Mouse (Mus musculus) kidney, postnatal 14 days (tissue): ENCODE measurements around the gene Slamf6.
"Not testable (repeated sequence)": the region's sequence is repeated elsewhere in the genome, so short reads cannot be mapped to it uniquely, and the experiment has no call there.

ENCODE experiments used
- DNase-seq: peaks from one replicate; pipeline ENCODE4 v3.0.0; 2022; ENCODE audit warnings: mixed read lengths

Gene Slamf6

DNA sequence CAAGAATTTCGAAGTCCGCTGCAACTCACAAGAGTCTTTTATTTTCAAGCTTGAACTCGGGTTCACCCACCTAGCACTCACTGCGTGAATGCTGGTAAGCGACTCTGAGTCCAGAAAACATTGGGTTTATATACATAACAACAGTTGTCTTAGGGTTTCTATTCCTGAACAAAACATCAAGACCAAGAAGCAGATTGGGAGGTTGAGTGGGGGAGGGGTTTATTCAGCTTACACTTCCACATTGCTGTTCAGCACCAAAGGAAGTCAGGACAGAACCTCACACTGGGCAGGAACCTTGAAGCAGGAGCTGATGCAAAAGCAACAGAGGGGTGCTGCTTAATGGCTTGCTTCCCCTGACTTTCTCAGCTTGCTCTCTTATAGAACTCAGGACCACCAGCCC is 43.4 kb downstream of the Slamf6 start:
- DNase-seq = no peak

DNA sequence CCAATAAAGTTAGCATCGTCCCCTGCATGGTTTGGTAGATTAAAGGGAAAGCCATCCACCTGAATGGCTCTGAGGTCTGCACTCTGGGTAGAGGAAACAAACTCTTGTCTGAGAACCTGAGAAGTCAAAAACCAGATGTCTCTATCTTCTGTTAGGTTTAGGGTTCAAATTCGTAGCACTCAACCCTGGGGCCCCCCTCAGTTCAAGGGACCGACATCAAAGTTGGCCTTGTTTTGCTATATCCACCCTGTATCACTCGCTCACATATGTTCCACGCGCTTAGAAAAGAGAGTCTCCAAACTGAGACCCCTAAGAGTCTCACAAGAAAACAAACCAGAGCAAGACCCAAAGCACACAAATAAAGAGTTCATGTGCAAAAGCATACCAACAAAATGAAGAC is 44.4 kb downstream of the Slamf6 start:
- no peak for DNase-seq

DNA sequence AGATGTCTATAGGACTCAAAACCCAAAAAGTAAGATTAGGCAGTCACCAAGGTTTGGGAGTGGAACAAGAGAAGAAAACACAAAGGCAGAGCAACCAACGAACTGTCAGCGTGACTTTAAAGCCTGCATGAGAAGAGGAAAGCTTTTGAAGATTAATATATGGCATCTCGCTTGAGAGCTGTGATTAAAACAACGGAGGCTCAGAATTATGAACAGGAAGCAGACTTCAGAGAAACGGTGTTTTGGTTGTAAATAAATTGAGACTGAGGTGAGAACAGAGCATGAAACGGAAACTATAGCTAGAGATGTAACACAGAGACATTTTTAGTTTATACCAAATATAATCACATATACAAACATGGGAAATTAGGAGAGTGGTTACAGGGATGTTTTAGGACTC is 46.3 kb downstream of the Slamf6 start:
- no peak for DNase-seq

DNA sequence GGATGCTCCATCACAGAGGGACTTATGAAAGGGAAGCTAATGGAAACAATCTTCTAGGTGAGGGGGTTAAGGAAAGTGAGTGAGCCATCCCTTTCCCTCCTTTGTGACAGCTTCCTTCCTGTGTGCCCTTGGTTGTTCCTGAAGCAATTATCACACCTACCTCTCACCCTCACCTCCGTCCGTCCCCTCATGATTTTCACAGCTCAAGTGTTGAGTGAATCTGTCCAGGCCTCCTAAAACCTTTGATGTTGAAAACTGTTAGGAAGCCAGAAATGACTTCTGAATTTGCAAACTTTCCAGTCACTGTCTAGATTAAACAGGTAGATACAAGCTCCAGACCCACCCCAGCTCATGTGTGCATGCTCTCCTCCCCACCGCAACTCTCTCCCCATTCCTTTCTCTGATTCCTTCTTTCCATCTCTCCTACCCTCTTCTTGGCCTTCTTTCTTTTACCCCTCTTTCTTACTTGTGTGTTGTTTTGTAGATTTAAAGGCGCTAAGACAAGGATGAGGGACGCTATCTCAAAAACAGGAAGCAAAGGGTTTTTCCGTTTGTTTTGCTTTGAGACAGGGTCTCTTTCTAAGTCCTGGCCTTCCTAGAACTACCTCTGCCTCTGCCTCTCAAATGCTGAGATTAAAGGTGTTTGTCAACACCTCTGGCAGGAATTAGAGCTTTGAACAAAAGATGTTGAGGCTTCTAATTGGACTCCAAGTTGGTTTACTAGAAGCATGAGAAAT is 48.9 kb downstream of the Slamf6 start:
- DNase-seq = no peak

DNA sequence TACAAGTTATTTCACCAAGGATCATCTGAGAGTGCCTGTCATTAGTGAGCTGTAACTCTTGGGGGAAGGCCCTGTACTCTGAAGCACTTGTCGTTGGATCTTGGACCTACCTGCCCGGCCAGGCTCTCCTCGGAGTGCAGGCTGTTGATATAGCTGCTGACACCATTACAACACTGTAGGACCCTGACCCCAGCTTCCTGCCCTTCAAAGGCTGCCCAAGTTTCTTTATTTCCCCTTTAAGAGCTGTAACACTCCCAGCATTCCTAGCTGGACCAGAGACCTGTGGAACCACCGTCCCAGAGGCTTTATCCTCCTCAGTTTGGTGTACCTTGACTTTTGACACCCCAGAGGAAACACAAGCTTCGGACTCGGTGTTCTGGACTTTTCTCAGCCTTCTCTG is 51.9 kb downstream of the Slamf6 start:
- DNase-seq = no peak

DNA sequence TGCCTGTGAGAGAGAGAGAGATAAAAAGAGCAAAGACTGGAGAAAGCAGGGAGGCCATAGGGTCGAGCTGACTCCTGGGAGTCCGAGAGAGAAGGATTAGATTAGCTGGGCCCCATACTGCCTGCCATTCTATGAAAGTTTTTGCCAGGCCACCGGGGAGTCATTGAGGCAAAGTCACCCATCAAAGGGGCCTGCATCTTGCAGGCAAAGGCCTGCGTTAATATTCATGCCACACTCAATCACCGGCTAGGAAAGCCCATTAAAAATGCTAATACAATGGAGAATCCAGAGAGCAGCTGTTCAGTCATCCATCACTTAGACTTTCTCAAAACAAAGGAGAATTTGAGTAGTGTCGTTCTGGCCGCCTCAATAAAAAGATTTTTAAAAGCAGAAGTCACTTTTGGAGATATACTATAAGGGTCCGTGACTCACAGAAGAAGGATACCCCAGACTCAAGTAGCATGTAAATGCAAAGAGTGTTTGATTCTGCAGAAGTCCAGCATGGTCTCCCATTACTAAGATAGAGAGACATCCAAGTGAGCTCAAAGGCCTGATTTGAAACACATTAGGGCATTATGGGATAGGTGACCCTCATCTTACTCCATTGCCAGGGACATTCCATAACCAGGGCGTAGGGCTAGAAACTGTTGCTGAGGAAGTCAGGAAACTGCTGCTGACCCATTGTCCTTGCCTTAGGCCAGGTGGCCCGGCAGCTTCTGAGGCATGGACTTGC is 53.7 kb downstream of the Slamf6 start:
- DNase-seq = no peak

DNA sequence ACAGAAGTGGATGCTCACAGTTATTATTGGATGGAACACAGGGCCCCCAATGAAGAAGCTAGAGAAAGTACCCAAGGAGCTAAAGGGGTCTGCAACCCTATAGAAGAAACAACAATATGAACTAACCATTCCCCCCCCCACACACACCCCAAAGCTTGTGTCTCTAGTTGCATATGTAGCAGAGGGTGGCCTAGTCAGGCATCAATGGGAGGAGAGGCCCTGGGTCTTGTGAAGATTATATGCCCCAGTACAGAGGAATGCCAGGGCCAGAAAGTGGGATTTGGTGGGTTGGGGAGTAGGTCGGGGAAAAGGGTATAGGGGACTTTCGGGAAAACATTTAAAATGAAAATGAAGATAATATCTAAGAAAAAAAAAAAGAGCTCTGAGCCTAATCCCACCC is 57.0 kb downstream of the Slamf6 start:
- not testable (repeated sequence) for DNase-seq

DNA sequence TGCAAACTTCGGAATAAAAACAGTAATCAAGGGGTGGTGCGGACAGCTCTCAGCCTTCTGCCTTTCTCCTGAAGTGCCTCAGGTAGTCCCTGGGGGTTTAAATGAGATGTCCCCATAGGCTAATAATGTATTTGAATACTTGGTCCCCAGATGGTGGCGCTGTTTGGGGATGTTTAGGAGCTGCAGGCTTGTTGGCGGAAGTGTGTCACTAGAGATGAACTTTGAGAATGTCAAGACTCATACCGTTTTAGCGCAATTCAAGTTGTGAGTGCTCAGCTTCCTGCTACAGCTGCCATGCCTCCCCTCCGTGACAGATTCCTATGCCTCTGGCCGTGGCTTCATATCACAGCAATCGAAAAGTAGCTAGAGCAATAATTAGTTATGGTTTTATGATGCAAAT is 58.1 kb downstream of the Slamf6 start:
- DNase-seq = no peak

DNA sequence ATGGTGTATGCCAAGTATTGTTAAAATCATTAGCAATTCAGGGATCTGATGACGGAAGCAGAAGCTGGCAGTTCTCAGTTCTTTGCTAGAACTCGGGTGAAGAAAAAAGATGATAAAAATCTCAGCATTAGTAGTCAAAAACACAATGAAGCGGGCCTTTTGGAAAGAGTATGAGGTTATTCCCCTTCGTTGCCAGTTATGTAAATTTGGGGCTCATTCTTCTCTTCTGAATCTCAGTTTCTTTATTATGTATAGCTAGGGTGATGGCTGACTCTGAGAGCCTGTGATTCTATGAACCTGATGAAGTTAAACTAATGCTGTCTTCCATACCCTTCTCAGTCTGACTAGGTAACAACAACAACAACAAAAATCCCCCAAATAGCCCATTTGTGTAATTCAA is 58.5 kb downstream of the Slamf6 start:
- DNase-seq = no peak

DNA sequence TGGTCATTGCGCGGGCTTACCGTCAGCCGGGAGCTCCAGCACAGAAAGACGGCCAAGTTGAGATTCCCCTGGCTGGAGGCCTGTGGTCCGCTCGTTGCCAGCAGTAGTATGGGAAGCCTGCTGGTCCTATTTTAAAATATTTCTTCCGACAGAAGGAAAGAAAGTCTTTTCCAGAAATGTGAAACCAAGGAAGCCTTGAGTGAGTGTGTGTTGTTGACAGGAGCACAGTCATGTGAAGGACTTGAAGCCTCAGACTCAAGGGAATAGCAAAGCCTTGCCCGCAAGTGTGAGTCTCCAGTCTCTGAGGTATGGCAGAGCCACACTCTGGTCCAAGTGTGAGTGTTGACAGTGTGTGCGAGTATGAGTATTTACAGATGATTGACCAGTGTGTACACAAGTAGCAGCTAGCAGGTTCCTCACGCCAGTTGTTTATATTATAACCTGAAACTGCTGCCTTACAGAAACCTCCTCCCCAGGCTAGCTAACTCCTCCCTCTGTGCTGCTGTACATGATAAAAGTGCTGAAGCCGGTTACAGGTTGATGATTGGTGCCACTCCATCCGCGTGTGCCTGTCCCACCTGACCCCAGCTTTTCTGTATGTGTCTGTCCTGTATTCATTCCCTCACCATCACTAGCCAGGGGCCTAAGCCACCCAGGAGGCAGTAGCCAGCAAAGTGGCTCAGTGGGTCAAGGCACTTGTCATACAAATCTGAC is 59.7 kb downstream of the Slamf6 start:
- no peak for DNase-seq

DNA sequence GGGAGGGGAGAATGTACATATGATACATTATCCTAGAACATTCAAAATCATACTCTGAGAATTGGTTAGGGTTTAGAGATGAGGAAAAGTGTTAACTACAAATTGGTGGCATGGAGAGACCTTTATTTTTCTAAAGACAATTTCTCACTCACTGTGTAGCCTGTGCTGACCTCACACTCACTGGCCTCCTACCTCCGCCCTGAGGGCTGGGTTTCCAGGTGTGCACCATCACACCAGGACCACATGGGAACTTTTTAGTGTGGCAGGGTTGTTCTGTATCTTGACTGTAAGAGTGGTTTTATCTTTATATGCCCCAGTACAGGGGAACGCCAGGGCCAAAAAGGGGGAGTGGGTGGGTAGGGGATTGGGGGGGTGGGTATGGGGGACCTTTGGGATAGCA is 60.6 kb downstream of the Slamf6 start:
- DNase-seq = no peak

DNA sequence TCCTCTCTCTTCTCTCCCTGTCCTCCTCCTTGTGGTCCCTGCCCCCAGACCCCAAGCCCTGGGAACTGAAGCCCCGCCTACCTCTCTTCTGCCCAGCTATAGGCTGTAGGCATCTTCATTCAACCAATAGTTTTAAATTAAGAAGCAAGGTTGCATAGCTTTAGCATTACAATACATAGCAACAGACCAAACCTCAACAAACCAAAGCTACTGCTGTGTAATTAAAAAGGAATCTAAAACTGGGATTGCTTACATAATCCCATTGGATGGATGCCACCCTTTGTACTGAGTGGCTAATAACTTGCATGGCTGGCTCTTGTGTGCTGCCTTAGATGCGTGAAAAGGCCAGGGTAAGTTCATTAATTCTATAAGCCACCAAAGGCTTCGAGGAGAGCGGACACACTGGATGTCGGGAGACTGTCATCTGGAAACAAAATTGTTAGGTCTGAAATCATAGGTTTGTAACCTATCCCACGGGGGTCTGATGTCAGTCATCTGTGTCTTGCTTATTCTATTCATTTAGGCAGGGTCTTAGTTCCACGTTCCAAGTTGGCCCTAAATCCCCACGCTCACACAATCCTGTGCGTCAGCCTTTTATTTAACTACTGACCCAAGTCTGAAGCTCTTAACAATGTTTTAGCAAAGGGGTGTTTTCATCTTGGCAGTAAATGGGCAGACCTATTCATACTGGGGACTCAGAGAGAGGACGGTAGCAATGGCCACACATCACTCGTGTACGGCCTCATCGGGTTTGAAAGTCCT is 62.8 kb downstream of the Slamf6 start:
- DNase-seq = no peak

DNA sequence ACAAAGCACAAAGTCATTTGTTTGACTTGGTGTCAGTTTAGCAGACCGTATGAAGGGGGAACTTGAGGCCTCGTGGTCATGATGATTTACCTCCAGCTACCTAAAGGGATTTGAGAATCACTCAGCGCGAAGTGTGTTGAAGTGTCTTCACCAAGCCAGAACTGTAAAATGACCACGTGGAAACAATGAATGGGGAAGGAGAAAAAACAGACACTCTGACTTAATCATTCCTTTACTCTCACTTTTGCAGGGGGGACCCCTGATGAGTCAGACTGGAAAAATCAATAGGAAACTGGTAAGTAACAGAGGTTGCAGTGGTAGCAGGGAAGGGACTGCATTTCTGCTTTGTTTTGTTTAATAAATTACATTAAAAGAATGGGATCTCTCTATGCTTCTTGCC is 64.9 kb downstream of the Slamf6 start:
- no peak for DNase-seq

DNA sequence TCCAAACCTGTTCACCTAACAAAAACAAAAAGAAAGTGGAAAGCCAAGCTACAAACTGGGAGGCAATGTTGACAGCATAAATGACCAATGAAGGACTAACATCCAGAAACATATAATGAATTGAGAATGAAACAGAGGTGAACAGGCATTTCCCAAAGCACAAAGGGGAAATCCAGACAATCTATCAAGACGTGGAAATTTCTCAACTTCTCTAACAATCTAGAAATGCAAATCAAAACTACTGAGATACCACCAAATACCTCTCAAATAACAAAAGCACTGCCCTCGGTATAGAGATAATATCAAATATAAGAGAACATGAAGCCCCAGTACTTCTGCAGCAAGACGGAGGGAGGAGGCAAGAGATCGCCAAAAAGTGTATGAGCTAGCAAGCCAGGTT is 65.4 kb downstream of the Slamf6 start:
- DNase-seq = no peak

DNA sequence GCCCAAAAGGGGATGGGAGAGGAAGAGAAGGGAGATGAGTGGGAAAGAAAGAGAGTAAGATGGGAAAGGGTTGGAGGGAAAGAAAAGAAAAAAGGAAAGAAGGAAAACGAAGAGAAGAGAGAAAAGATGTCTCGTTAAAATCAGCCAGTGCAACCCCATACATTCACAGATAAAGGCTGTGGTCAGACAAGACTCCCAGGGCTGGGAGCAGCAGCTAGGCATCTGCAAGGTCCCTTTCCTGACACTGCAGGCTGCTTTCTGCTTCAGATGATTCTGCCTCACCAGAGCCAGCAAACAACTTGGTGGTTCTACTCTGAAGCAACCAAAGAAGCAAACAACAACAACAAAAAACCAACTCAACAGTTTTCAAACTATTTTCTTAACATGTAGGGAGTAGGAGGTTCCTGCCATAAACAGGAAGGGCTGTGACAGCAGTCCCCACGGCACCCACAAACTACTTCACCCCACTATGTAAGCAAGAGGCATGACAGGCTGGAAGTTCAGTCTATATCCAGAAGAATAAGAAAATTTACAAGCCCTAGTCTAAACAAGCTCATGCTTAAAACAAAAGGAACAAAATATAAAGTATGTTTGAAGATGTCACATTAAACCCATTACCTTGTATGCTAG is 66.2 kb downstream of the Slamf6 start:
- DNase-seq = no peak

DNA sequence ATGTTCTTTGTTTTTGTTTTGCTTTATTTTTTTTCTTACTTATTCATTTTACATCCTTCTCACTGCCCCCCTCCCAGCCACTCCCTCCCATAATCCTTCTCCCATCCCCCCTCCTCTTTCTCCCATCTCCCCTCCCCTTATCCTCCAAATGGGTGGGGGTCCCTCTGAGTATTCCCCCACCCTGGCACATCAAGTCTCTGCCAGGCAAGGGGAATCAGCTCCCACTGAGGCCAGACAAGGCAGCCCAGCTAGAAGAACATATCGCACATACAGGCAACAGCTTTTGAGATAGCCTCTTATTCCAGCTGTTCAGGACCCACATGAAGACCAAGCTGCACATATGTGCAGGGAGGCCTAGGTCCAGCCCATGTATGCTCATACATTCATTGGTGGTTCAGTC is 66.8 kb downstream of the Slamf6 start:
- no peak for DNase-seq

DNA sequence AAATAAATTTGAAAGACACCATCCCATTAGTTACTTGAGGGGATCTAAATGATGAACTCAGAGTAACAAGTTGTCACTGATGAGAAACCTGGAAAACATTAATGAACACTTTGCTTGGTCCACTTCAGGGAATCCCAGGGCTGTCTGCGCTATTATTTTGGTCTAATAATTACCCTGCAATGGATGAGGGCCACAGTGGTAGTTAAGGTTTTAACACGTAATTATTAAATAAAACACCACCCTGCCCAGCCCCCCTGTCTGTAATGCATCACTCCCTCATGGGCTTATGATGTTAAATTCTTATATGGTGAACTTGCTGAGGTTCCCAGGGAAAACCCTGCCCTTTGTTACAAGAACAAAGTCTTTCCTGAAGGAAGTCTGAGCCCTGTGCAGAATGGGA is 74.6 kb downstream of the Slamf6 start:
- no peak for DNase-seq

DNA sequence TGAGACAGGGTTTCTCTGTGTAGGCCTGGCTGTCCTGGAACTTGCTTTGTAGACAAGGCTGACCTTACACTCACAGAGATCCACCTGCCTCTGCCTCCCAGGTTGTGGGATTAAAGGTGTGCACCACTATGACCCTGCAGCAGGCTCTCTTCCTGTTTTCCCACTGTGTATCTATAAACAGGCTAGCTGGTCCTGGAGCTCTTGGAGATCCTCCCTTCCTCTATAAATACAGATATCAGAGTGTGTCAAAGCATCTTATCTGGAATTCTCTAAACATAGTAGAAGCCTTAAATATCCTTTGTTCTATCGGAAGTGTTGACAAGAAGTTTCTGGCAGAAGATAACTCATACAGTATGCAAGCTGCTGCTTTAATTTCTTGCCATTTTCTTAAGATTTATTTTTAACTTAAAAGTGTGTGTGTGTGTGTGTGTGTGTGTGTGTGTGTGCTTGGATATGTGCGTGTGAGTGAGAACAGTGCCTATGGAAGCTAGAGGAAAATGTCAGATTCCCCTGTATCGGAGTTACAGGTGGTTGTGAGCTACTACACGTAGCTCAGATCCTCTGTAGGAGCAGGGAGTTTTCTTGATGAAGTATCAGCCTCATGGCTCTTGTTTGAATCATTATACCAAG is 75.7 kb downstream of the Slamf6 start:
- DNase-seq = no peak

DNA sequence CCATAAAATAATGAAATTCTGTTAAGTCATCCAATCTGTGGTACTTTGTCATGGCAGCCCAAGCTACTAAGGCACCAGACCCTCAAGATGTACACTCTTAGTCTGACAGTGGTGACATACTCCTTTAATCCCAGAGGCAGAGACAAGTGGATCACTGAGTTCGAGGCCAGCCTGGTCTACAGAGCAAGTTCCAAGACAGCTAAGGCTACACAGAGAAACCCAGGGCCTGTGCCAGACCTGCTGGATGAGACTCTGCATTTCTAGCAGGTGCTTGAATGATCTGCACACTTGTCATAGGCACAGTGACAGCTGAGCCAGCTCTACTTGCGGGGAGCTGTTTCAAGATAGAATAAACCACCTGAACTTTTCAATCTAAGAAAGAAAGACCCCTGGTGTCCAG is 77.2 kb downstream of the Slamf6 start:
- no peak for DNase-seq

DNA sequence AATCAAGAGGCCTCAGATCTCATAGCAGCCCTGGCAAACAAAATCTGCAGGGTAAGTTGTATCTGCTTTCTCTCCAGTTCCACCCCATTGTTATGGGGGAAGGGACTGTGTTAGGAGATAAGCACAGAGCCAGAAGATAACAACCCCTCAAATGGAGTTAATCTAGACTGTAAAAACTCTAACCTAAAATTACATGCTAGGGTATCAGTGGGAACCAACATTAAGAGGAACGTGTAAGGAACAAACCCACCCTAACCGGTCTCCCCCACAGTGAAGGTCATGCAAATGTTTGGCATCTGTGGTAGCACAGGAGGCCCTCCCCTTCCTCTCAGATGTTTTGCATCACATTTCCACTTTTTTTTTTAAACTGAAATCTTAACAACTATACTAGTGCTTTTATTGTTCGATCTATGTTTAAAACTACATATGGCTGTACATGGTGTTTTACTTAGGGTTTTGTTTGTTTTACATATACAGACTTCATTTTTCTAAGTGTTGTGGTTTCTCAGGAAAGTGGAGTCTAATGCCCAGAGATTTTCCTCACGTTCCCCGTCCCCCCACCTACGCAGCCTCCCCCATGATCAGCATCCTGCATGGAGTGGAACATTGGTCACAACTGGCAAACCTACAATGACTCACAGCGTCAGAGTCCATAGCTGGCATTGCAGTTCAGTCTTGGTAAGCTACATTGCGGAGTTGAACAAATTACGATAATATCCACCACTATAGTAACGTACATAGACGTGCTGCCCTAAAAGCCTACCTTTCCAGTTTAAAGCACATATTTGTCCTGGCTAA is 77.8 kb downstream of the Slamf6 start:
- no peak for DNase-seq

DNA sequence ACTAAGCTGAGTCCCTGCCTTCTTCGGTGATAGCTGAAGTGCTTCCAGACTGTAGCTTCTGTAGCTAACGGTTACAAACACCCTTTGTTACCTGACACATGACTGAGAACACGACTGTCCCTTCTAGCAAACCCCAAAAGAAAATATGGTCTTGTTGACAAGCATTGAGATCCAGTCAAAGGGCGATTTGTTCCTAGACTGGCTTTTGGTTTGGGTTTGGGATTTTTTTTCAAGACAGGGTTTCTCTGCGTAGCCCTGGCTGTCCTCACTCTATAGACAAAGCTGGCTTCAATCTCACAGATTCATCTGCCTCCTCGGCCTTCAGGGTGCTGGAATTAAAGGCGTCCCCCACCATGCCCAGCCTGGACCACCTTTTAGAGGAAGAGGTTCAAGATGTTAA is 79.4 kb downstream of the Slamf6 start:
- no peak for DNase-seq
